Mouse (Mus musculus): ENCODE data around the gene Hmgb2. TPM values are rescaled to one million over a fixed set of nuclear protein-coding genes. Genes with fewer than 3 reads are reported as not detected.

Gene Hmgb2
- polyA plus RNA-seq (2017; shearing (Covaris generic)) = 142 TPM

DNA sequence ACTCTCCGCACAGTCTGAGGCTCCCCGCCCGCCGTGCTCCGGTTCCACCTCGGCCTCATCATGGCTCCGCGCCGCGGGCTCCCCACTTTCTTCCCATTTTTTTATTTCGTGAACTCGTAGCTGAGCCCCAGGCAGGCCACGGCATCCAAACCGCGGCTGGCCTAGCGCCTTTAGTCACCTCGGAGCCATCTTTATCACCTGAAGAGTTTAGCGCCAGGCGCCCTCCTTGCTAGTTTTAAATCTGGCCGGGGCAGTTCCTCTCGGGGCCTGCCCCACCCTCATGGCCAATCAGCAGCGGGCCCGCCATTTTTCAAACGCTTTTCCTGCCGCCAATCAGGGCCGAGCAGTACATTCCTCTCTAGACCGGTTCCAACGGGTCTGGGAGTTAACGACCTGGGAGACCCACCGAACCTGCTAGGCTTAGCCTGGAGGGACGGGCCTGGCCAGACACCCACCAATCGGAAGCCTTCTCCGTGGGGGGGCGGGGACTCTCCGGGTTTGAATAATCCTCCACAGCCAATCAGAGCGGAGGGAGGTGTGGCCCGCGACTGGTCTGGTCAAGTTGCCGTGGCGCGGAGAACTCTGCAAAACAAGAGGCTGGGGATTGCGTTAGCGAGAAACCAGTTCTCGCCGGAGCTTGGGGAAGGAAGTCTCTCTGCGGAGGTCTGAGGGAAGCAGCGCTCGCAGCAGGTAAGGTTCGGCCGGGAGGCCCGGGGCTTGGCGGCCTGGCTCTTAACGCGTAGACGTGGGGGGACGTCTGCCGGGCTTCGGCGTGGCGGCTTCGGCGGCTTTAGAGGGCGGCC lies at the start of gene Hmgb2:
TSS of gene Hmgb2 (plus strand) at position 592 of the 803 bp plus-strand sequence.

DNA sequence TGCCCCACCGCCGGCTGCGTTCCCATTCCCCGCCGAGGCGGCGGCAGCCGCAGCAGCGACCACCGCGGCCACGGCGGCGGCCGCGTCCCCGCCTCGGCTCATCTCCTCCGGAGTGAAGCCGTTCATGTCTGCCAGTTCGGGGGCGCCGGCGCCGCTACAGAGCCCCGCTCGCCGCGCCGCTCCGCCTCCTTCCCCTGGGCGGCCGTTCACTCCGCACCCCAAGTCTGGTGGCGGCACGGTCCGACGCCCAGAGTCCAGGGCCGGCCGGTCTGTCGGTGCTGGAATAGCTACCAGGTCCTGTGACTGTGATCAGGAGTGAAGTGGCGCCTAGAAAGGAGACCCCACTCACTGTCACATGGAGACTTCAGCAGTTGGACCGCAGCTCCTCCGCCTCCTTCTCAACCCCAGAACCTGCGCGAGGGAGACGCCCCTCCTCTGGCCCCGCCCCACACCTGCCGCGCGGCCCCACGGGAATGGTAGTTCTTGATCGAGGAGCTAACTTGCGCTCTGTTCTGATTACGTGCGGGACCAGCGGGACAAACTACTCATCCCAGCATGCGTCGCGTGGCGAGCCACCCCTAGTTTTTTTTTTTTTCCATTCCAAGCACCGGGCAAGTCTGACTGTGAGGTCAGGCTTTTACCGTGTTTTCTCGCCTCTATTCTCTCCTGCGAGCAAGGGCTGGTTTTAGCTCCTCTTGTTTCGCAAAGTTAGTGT lies 24.1 kb upstream of the Hmgb2 start, which contains the start of gene Sap30:
TSS of gene Sap30 (minus strand) at position 420 of the 715 bp plus-strand sequence.

Other genes with a start within 250 kb of the Hmgb2 start
- gene Hand2, start 190.9 kb upstream of the Hmgb2 start, polyA plus RNA-seq (2017; shearing (Covaris generic)) = not detected
- gene Scrg1, start 56.0 kb upstream of the Hmgb2 start, polyA plus RNA-seq (2017; shearing (Covaris generic)) = not detected
- gene Sap30, start 24.0 kb upstream of the Hmgb2 start, polyA plus RNA-seq (2017; shearing (Covaris generic)) = 0.47 TPM
- gene Galnt7, start 141.1 kb downstream of the Hmgb2 start, polyA plus RNA-seq (2017; shearing (Covaris generic)) = 46.4 TPM

Data from CD4-positive, CD25-positive, alpha-beta regulatory T cell, adult 9 weeks (primary cell).